Comparison of ENCODE assay signal across 8 mouse cellular contexts in genomic region chr13:46501800-46502389, GRCm38 (mm10). TPM values are rescaled to one million over a fixed set of nuclear protein-coding genes. Genes with fewer than 3 reads are reported as not detected.
A peak's percentile ranks its signal among the peaks of the same experiment; 100 is the strongest.
DNase-seq lines count a peak whose midpoint lies in the region; ATAC-seq lines count a peak whose summit lies in the region.

Gene Cap2, plus strand, starts transcription at chr13:46501848.

- H3K4me2 ChIP-seq in intestine, embryonic 14.5 days (ENCODE audit: low read length) = peak within 1 kb of the TSS; percentile 76

- peak within 1 kb of the TSS; percentile 54 for H3K9ac ChIP-seq in intestine, embryonic 14.5 days (ENCODE audit: low read length)

- H3K27me3 ChIP-seq in intestine, embryonic 14.5 days (replicated peaks; ENCODE audit: control insufficient read depth, insufficient read depth, low read length) = 0 out of 2 replicates have a peak, but pooled peaks cover 2% of the 10 kb centered on the region

- DNase-seq in adrenal gland, adult 8-10 months = peak; percentile 41
- DNase-seq in embryo, embryonic 10.5 days (ENCODE audit: low spot score) = peak; percentile 72
- DNase-seq in gastrocnemius, postnatal 4 days (ENCODE audit: low spot score in 2 of 2) = peak; percentile 57 to 71
- peak; percentile 79 for DNase-seq in intestine, embryonic 14.5 days (ENCODE audit: low spot score)
- DNase-seq in left cerebral cortex, postnatal 36 days (ENCODE audit: low spot score in 2 of 2) = peak; percentile 87 to 92
- peak; percentile 56 for DNase-seq in mesoderm, embryonic 11.5 days (ENCODE audit: low read depth, low spot score)
- peak; percentile 86 to 93 for DNase-seq in right cerebral cortex, postnatal 36 days (ENCODE audit: low spot score in 2 of 2)
- peak; percentile 23 for DNase-seq in urinary bladder, postnatal 25 days (ENCODE audit: low spot score)

- H3K9me3 ChIP-seq in intestine, embryonic 14.5 days (ENCODE audit: control insufficient read depth, low read length) = no peaks in the 10 kb centered on the region

- peak within 1 kb of the TSS; percentile 59 for H3K4me3 ChIP-seq in intestine, embryonic 14.5 days (ENCODE audit: low read depth, low read length)

- intact Hi-C loops in left cerebral cortex, postnatal 36 days (cut with DNase I) = loop anchor here (1.0 to 10.0 kb wide), 2 partner anchors 84 to 133 kb away; partner anchors contain the start of gene Rbm24

- WGBS in intestine, embryonic 14.5 days = under 1% methylated on average over 38 of the region's 42 CpGs

- H3K27ac ChIP-seq in intestine, embryonic 14.5 days (ENCODE audit: low read depth) = peak within 1 kb of the TSS; percentile 47; the same call in 1 of the 2 replicates

- no peaks in the 10 kb centered on the region for H3K4me1 ChIP-seq in intestine, embryonic 14.5 days (replicated peaks; ENCODE audit: control insufficient read depth, insufficient read depth, low read length)

- no peaks in the 10 kb centered on the region for H3K36me3 ChIP-seq in intestine, embryonic 14.5 days (ENCODE audit: control insufficient read depth, insufficient read depth, low read length)

- ATAC-seq in intestine, embryonic 14.5 days (replicated peaks; ENCODE audit: low FRiP score, low TSS enrichment, low read depth) = peak; percentile 76

RNA-seq across cellular contexts. Expression of gene Cap2, which starts in this region (rescaled TPM):
- 1 to 10 TPM; 3.9 to 6.2 (median 4.7) TPM for total RNA-seq in adrenal gland, adult 8-10 months (2022)
- 100 to 1,000 TPM; 189 to 215 TPM for total RNA-seq in gastrocnemius, postnatal 4 days (2021)
- 9.5 and 10.1 TPM in 2 replicates for polyA plus RNA-seq in intestine, embryonic 14.5 days (2014; fragmentation: Nextera tagmentation; extraction: Ambion mirVana)
- total RNA-seq in left cerebral cortex, postnatal 36 days (2021) = 100 to 1,000 TPM; 240 to 264 TPM

Comparison
In these comparisons a context has a peak if more than half of its experiments do, and no peak if none do; other contexts are left out.
1. Peak in every context shown above with its lines: DNase-seq, ATAC-seq, H3K4me3 ChIP-seq and H3K27ac ChIP-seq.
2. RNA of gene Cap2 (total RNA-seq): 240 to 264 TPM in left cerebral cortex, postnatal 36 days and 189 to 215 TPM in gastrocnemius, postnatal 4 days; 3.9 to 6.2 TPM in adrenal gland, adult 8-10 months; every median in the first group is over 10 times any median in the second.
3. DNase-seq: peak in every context shown above with its lines; median percentile 90 in left cerebral cortex, postnatal 36 days; 90 in right cerebral cortex, postnatal 36 days; 79 in intestine, embryonic 14.5 days; 72 in embryo, embryonic 10.5 days; 64 in gastrocnemius, postnatal 4 days; 56 in mesoderm, embryonic 11.5 days; 41 in adrenal gland, adult 8-10 months; 23 in urinary bladder, postnatal 25 days.